Mouse (Mus musculus) CD4-positive, CD25-positive, alpha-beta regulatory T cell, adult 4 months (primary cell): Measurements from ENCODE around the gene Adam30. TPM values are rescaled to one million over a fixed set of nuclear protein-coding genes. Genes with fewer than 3 reads are reported as not detected.
"Not testable (repeated sequence)": the region's sequence is repeated elsewhere in the genome, so short reads cannot be mapped to it uniquely, and the experiment has no call there.

Source experiments
- ATAC-seq: one replicate; pipeline ENCODE4 v1.8.0; 2017
- polyA plus RNA-seq, 2 experiments: library from polyadenylated mRNA; unstranded; fragments of 100-300 nt; shearing (Covaris generic); gene quantifications; one replicate each; pipeline ENCODE4 v1.2.1; 2017

The Adam30 gene
- not detected for polyA plus RNA-seq

DNA sequence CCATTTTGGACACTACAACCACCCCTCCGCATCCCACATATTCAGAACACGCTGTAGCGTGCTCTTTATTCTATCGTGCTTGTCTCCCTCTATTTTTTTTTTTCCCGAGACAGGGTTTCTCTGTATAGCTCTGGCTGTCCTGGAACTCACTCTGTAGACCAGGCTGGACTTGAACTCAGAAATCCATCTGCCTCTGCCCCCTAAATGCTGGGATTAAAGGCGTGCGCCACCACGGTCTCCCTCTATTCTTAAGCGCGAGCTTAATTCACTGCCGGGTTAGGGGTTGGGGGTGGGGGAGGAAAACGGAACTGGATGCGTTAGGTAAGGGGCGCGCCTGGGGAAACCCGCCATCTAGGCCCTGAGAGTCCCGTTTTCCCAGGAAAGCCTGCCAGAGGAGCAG lies at the start of gene Adam30:
Gene Adam30 (plus strand): TSS at position 301 of the 400 bp plus-strand sequence.
- ATAC-seq, result no peak

DNA sequence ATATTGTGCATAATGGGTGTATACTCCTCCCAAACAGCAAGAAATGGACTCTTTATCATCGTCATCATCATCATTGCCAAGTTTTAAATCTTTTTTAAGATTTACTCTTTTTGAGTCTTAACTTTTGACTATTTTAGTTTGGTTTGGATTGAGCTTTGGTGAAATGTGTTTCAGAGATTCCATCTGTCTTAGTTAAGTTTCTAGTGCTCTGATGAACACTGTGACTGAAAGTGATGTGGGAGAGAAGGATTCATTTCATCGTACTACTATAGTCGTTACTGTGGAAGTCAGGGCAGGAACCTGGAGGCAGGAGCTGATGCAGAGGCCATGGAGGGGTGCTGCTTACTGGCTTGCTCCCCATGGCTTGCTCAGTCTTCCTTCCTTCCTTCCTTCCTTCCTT lies 42.2 kb upstream of the Adam30 start:
- no peak for ATAC-seq

DNA sequence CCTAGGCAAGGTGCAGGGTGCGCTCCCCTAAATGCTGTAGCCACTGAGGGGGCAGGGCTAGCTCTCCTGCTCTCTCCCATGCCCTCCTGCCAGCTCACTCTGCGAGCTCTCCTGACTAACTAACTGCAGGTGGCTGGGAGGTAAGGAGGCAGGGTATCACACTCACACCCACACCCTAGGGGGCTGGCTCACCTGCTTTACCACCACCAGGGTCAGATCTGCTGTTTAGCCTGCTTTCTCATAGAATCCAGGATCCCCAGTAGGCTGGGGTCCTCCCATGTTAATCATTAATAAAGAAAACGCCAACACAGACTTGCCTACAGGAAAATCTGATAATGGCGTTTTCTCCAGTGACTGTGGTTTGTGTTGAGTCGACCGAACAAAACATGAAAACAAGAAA lies 41.1 kb upstream of the Adam30 start:
- no peak for ATAC-seq

DNA sequence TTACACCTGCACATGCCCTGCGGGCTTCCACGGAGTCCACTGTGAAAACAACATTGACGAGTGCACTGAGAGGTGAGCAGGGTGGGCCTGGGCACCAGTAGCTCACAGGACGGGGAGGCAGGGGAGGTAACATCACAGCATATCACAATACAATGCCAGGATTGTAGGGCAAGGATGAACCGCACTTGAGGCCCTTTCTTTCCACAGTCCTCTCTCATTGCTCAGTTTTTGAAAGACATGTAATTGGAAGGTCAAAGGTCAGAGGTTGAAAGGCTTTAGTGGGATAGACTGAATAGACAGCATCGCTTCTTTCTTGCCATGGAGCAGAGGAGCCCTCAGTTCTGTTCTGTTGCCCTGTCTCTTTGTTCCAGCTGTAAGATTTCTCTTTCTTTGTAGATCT lies 39.5 kb upstream of the Adam30 start:
- no peak for ATAC-seq

DNA sequence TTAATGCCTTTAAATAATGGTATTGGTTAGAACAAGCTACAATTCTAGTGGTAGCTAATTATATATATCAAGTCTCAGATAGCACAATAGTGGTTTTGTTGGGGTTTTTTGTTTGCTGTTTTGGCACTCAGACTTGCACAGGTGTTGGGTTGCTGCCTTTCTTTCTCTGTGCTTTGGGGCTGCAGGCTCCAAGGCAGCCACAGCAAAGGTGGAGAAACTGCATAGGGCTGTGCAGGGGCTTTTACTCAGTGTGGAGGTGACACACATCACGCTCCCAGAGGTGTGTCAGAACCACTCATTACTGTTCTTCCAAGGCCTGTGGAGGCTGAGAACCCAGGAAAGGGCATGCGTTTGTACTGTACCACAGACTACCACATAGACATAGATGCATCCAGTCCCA lies 32.7 kb upstream of the Adam30 start:
- ATAC-seq, result no peak

DNA sequence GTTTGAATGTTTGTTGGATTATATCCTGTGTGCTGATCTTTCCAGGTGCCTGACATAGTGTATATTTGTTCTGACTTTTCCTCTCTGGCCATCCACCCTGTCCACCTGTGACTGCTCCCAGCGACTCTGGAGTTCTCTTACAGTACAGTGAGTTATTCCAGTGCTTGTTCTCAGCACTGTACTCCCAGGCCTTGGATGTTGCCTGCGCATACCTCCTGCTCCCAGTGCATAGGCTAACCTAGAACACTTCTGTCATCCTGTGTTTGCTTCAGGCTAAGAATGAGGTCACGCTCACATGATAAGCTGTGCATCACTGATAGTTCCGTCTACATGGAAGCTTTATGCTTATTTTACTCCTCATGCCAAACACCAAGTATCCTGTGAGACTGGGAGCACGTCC lies 31.7 kb upstream of the Adam30 start:
- no peak for ATAC-seq

DNA sequence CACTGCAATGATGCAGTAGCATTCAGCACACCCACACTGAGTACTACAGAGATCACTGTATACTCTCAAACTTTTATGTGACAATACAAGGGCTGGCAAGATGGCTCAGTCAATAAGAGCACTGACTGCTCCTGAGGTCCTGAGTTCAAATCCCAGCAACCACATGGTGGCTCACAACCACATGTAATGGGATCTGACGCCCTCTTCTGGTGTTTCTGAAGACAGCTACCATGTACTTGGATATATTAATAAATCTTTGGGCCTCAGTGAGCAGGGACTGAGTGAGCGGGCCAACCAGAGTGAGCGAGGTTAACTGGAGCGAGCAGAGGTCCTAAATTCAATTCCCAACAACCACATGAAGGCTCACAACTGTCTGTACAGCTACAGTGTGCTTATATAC lies 28.3 kb upstream of the Adam30 start:
- ATAC-seq, result not testable (repeated sequence)

DNA sequence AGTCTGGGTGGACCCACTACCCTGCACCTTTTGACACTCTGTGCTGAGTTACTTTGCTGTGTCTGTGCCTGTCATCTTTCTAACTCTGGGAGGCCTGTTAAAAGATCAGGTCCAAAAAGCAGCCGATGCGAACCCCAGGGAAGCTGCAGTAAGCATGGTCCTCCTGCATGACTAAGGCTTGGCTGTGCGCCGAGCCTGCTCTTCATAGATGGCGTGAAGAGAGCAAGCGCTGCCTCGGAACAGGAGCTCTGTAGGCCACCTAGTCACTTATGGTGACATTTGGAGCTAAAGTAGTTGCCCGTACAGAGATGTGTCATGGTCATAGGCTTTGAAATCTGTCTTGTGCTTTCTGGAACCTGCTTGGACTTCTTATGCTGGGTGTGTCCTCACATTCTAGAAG lies 27.8 kb upstream of the Adam30 start:
- no peak for ATAC-seq

DNA sequence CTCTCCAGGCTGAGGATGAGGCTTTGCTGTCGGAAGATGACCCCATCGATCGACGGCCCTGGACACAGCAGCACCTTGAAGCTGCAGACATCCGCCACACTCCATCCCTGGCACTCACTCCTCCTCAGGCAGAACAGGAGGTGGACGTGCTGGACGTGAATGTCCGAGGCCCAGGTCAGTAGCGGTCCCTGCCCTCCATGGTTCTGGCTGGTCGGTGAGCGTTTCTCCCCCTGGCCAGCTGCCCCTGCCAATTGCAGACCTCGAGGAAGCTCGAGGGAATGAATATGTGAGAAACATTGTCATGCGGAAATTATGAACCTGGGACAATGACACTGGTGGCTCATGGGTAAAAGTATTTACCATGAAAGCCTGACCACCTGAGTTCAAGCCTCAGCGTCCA lies 19.0 kb upstream of the Adam30 start:
- no peak for ATAC-seq

DNA sequence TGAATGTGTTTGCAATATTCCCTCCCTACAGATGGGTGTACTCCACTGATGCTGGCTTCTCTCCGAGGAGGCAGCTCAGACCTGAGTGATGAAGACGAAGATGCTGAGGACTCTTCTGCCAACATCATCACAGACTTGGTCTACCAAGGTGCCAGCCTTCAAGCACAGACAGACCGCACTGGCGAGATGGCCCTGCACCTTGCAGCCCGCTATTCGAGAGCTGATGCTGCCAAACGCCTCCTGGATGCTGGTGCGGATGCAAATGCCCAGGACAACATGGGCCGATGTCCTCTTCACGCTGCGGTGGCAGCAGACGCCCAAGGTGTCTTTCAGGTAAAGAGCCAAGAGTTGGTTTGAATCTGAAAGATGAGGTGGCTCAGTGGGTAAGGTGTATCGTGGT lies 17.6 kb upstream of the Adam30 start:
- no peak for ATAC-seq

DNA sequence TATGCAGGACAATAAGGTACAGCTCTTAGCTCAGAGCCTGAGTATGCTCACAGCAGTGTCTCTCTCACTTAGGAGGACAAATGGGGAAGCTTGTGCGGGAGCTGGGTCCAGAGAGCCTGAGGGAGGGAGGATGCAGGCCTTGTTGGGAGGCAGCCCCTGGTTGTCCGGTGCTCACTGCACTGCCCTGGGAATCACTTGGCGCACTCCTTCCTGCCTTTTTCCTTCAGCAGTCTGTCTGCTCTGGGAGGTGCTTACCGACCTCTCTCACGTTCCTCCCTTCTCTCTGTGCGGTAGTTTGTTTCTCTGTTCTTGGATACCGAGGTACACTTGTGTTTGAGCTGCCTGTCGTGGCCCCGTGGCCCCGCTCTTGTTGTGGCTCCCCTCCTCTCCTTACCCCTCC lies 15.2 kb upstream of the Adam30 start:
- no peak for ATAC-seq

DNA sequence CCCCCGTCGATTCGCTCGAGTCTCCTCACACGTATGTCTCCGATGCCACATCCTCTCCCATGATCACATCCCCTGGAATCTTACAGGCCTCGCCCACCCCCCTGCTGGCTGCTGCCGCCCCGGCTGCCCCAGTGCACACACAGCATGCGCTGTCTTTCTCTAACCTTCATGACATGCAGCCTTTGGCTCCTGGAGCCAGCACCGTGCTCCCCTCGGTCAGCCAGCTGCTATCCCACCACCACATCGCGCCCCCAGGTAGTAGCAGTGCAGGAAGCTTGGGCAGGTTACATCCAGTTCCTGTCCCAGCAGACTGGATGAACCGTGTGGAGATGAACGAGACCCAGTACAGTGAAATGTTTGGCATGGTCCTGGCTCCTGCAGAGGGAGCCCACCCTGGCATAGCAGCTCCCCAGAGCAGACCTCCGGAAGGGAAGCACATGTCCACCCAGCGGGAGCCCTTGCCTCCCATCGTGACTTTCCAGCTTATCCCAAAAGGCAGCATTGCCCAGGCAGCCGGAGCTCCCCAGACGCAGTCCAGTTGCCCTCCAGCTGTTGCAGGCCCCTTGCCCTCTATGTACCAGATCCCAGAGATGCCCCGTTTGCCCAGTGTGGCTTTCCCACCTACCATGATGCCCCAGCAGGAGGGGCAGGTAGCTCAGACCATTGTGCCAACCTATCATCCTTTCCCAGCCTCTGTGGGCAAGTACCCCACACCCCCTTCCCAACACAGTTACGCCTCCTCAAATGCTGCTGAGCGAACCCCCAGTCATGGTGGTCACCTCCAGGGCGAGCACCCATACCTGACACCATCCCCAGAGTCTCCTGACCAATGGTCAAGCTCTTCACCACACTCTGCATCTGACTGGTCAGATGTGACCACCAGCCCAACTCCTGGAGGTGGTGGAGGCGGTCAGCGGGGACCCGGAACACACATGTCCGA lies 13.7 kb upstream of the Adam30 start:
- no peak for ATAC-seq

DNA sequence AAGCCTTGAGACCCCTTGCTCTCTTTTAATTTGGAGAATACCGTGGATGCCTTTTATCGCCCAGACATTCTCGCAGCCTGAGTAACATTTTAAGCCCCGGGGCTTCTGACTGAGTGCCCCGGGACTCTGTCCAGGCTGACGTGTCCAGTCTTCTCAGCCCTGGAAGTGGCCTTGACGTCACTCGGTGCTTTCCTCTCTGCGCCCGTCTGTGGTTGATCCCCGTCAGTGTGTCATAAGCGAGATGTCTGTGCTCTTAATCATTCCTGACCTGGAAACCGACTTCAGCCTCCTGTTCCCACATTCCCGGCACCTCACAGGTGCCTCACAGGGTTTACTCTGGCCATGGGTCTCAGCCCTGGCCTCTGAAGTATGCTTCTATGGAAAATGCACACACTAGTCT lies 12.7 kb upstream of the Adam30 start:
- ATAC-seq, result no peak

DNA sequence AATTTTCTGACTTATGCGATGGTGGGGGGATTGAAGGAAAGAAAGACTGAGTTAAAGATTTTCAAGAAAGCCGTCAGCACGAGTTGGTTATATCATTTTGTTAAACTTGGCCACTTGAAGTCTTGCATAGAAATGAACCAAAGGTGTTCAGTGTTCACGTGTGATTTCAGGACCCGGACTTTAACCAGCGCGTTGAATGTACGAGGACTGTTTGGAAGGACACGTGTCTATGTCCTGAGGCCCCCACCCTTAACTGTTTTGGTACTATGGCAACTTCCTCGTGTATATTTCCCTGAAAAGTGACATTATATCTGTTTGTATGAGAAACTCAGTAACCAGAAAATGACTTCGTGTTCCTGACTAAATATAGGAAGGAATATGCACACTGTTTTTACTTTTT lies 10.5 kb upstream of the Adam30 start:
- no peak for ATAC-seq

DNA sequence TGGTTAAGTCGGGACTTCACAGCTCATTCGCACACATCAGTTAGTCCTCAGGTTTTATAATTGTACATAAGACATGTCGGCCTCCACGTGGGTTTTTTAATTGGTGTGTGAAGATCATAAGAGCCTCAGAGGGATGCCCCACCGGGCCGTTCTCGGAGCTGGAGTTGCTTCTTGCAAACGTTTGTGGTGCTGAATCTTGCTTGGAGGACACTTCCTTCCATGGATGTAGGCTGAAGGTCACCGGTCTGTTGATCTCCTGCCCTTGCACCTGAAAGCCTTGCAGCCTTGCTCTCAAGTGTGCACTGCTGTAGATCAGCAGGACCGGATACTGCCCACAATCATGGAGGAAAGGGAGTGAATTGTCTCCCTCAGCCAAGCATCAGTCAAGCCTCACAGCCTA lies 9.4 kb upstream of the Adam30 start:
- ATAC-seq, result no peak

DNA sequence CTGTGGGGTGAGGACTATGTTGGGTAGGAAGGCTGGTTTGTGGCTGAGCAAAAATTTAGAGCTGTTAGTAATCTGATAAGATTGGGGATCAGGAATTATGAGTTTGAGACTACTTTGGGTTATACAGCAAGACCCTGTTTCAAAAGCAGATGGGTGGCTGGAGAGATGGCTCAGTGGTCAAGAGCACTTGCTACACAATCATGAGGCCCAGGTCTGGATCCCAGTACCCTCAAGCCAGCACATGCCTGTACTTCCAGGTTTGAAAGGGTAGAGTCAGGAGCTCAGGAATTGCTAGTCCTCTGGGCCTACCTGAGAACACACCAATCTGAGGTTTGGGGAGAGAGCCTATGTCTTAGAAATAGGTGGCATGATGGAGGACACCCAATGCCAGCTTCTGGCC lies 7.0 kb upstream of the Adam30 start:
- no peak for ATAC-seq

DNA sequence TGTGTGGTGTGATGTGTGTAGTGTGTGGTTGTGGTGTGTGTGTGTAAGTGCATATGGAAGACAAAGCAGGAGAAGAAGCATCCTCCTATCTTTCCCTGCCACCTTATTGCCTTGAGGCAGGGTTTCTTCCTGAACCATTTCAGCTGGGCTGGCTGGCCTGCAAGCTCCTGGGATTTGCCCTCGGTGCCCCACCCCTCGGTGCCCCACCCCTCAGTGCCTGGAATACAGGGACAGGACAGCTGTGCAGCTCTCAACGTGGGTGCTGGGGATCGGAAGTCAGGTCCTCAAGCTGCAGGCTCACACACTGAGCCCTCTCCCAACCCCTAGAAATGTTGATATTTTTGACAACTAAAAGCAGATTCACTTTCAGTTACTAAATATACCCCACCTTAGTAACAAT lies 4.3 kb upstream of the Adam30 start:
- ATAC-seq, result no peak

DNA sequence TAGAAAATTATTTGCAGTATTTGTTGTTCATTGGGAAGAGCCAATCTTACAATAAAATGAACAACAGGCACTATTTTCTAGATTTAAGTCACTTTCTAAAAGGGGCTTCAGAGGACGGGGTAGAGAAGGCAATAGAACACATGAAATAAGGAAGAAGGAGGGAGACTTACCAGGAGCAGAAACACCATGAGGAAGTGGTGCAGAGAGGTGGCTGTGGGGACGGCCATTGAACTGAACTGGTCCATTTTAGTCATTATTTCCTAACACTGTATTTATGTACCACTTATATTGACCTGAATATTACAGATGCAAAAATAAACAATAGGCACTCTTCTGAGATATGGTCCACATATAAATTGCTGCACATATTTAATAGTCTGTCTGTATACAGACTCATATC lies 3.4 kb upstream of the Adam30 start:
- ATAC-seq, result no peak

DNA sequence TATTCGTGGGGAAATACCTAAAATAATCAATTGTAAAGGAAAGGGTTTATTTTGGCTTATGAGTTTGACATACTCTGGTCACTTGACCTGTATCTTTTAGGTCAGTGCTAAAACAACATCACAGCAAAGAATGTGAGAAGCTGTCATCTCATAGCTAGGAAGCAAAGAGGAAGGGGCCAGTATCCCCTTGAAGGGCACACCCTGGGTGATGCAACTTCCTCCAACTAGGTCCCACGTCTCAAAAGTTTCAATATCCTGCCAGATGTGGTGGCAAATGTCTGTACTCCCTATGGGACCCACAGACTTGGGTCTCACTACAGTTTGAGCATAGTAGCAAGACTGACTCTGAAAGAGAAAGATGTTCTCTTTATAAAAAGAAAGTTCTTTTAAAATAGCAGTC lies 2.8 kb upstream of the Adam30 start:
- no peak for ATAC-seq

DNA sequence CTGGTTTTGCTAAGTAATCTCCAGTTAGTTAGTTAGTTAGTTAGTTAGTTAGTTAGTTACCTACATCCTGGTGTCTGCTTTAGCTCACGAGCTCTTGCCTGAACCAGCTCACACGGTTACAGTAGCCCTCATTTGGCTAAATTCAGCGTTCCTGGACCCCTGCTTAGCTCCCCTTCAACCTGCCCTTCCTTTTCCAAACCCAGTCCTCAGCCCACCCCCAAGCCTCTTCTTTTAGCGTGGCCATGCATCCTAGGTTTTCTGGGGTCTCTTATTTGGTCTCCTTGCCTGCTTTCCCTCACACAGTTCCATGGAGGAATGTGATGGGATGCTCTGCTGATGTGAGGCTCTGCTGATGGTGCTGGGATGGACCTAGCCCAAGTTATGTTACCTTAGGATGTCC lies 1.8 kb upstream of the Adam30 start:
- ATAC-seq, result no peak

DNA sequence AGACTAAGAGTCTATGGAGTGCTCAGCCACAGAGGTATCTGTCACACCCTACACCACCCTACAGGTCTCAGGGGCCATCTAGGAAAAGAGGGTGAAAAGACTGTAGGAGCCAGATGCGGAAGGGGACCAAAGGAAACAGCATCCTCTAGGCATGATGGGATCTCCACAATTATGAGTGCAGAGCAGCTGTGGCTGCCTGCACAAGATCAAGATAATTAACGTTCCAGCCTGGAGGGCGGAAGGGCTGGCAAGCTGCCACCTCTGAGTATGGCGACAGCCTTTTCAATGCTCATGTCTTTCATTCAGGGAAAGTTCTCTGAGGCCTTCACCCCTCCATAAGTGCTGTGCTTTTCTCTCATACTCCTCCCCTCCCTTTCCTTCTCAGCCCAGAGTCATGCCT lies 1.1 kb upstream of the Adam30 start:
- no peak for ATAC-seq

DNA sequence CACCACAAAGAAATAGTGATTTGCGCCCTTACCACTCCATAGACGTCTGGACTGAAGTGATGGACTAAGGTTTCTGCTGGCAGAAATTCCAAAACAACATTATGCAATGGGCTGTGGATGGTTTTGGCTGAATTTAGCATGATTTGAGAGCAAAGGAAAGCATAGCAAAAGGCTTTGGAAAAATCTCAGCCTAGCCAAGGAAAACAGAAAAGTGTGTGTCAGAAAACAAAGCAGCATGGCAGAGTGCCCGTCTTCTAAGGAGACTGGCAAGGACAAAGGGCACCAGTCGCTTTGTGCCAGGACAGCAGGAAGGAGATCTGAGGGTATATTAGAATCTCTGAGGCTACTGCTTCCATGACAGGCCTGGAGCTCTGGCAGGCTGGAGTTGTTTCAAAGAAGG lies 17.9 kb downstream of the Adam30 start:
- ATAC-seq, result no peak

DNA sequence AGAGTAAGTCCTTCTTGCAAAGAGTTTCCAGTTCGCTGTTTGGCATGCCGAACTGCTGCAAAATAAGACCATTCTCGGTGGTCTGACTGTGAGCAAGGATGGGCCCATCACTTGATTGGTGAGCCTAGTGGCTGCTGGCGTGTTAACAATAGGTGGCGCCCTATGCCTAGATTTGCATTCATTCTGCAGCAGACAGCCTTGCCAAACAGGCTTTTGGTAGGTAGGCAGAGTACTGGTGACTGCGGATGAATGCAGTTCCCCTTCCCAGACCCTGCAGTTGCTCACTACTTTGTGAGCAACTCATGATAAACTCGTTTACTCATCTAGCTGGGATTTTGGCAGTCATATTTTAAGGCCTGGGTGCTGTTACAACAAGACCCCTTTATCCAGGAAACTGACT lies 20.4 kb downstream of the Adam30 start:
- no peak for ATAC-seq

DNA sequence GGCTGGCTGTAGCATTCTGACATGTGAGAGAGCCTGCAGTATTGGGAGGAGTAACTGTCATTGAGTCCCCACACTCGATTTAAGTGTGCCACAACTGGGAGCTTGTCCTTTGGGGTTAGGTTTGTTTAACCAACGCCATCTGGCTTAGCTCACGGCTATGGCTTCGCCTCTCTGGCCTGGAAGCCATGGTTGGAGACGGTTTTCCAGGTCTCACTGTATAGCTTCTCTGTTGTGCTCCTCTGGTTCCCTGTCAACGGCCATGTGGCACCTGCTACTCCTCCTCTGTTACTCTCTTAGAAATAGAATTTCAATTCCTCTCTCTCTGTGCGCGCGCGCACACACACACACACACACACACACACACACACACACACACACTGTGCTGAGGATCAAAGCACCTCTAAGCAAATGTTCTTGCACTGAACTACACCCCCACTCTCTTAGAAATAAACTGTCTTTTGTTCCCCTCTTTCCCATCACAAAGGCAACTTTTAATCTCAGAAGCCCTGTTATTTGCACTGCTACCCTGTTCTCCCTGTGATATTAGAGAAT lies 24.8 kb downstream of the Adam30 start:
- ATAC-seq, result no peak

DNA sequence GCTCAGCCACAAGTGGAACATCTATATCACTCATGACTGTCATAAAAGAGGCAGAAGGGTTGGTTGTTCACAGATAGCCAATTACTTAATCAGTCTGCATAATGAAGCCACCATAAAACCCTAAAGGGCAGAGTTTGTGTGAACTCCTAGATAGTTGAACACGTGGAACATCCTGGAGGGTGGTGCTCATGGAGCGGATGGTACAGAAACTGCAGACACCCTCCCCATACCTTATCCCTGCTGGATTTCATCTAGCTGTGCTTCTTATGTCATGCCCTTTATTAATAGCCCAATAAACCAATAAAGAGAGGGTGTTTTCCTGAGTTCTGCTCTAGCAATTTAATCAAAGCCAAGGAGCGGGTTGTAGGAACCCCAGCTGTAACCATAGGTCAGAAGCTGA lies 27.3 kb downstream of the Adam30 start:
- ATAC-seq, result no peak
